Mouse (Mus musculus): ENCODE data around the gene Inpp5a.

DNA sequence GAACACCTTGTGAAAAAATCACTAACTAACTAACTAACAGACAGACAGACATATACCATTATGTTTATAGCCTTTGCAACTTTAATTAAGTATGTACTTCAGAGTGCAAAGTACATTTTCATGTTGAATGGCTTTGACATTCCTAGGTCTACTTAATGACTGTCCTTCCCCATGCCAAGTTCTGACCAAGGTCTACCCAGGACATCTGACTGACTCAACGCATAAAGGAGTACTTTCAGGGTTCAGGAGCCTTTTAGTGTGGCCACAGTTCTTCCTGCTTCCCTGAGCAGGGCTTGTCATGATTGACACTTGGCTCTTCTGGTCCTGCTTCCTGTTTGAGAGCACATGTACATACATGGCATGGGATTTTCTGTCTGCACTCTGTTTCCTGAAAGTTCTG is 64.3 kb downstream of the Inpp5a start:
- TF ChIP-seq POLR2A (IDR thresholded peaks at IDR 0.05; ENCODE audit: borderline replicate concordance, control insufficient read depth, low read depth, low read length) (no peak), CTCF (IDR thresholded peaks at IDR 0.05; ENCODE audit: control insufficient read depth, insufficient read depth, low read length) (no peak)
